Mouse (Mus musculus): ENCODE measurements around the gene AI854703.
"Not testable (repeated sequence)": the region's sequence is repeated elsewhere in the genome, so short reads cannot be mapped to it uniquely, and the experiment has no call there.

AI854703 gene

GRCm38 (mm10) chr6:48614756-48615155 lies 11.8 kb upstream of the AI854703 start:
- no peak for DNase-seq (ENCODE audit: low spot score)

- DNase-seq (ENCODE audit: low spot score), result no peak
Measured at GRCm38 (mm10) chr6:48620031-48620430, 6.5 kb upstream of the AI854703 start.

DNA sequence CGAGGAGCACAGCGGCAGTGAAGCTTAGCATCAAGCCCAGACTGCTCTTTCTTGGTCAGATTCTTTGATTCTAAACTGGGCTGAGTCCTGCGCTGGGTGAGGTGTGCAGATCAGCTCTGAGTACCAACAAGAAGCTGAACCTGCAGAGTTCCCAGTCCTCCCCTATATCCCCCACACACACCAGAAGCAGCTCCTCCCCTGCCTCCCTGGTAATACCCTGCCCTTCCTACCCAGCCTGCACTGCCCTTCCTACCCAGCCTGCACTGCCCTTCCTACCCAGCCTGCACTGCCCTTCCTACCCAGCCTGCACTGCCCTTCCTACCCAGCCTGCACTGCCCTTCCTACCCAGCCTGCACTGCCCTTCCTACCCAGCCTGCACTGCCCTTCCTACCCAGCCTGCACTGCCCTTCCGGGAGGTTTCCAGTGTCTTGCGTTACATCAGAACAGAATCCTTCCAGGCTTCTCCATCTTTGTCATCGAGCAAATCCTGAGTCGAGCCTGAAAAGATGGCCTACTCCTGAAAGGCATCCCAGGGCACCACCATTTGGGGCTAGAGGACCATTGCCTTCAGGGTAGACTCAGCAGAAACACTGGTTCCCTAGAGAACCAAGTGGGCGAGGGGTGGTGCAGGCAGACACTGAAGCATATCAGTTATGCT lies 4.2 kb upstream of the AI854703 start:
- DNase-seq (ENCODE audit: low spot score), result not testable (repeated sequence)

GRCm38 (mm10) chr6:48623460-48623859 lies 3.1 kb upstream of the AI854703 start:
- DNase-seq (ENCODE audit: low spot score), result no peak

- DNase-seq (ENCODE audit: low spot score), result peak; percentile 85
Measured at GRCm38 (mm10) chr6:48626984-48627383, 420 bp downstream of the AI854703 start.

GRCm38 (mm10) chr6:48627511-48627924 lies 954 bp downstream of the AI854703 start:
- DNase-seq (ENCODE audit: low spot score), result no peak

DNA sequence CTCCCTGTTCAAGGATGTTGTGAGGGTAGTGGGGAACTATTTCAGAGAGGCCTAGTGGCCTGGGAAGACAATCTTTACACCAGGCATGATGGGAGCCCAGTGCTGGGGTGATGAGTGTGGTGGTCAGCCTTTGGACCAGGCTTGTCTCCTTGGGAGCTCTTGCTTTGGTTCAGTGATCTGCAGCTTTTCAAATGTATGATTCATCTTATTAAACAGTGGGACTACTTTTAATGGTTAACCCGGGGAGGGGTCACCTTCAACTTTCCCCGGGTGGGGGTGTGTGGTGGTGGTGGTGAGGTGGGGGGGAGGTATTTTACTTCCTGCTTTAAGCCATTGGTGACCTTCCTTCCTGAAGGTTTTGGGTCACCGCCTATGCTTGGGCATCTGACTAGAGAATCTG lies 1.8 kb downstream of the AI854703 start:
- DNase-seq (ENCODE audit: low spot score), result no peak

- peak; percentile 44 for DNase-seq (ENCODE audit: low spot score)
Measured at GRCm38 (mm10) chr6:48628808-48629660, 2.5 kb downstream of the AI854703 start.

DNA sequence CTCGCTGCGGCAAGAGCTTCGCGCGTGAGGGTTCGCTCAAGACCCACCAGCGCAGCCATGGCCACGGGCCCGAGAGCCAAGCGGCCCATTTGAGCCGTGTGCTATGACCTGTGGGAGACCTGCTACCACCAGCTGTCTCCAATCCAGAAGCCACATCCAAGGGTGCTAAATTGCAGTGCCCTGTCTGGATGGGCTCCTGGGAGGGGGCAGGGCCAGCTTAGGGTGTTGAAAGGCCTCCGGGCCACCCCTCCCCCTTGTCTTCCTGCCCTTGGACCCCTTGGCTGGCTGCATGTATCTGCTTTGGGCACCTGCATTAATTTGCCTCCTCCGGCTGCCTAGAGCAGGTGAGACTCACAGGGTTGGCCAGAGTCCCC lies 3.1 kb downstream of the AI854703 start:
- no peak for DNase-seq (ENCODE audit: low spot score)

DNA sequence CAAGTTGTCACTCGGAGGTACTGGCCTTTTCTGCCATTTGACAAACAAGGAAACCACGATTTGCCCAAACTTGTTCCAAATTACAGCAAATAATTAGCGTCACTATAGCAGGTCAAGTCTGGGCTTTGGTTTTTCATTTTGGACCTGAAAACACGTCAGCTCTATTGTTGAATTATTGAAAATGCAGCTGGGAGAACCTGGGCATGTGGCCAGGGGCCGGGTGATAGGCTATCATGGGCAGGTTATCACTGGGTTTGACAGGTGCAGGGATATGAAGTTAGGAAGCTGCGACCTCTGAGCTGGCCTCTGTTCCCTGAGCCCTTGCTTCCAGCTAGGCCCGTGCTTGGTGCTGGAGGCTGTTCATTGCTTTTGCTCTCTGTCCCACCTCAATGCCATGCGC lies 4.3 kb downstream of the AI854703 start:
- no peak for DNase-seq (ENCODE audit: low spot score)

DNA sequence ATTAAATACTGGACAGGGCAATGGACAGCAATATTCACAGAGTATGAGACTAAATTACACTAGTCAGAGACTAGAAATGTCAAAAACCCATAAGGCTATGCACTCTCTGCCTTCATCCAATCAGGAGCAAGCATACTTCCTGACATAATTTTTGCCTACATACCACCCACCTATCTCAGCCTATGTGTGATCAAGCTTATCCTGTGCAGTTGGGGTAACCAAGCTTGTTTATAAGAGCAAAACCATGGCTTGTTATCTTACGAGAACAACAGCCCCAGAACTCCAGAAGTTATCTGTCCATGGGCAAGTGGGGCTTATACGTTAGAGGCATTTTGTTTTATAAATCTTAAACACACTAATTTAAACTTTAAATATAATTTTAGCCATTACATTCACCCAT lies 8.5 kb downstream of the AI854703 start:
- DNase-seq (ENCODE audit: low spot score), result no peak

GRCm38 (mm10) chr6:48636515-48636914 lies 10.0 kb downstream of the AI854703 start:
- DNase-seq (ENCODE audit: low spot score), result peak; percentile 56

DNA sequence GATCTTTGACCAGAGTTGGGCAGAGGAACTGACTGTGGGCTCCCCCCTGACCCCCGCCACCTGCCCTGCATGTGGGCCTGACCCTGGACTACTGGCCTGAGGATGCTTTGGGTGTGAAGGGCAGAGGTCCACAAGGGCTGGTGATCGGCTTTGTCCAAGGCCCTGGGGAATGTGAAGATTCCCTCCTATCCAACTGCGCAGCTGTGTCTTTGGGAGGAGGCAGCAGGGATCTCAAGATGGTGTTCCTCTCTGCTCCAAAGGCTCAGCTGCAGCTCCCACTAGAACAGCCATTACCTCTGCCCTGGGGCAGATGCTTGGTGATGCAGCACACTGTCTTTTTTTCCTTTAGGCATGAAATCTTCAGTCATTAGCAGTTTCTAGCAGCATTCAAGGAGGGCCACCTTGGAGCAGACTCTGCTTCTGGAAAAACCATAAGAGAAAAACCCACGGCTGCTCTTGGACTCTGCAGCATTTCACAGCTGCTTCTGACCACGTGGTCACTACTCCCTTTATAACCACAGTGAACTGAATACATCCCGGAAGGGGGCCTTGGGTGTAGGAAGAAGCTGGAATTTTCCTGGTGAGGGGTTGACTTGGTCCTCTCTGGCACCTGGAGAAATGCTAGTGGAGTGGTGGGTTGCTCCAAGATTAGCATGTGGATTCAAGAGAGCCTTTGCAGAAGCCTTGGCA lies 11.4 kb downstream of the AI854703 start:
- no peak for DNase-seq (ENCODE audit: low spot score)

GRCm38 (mm10) chr6:48638553-48638952 lies 12.0 kb downstream of the AI854703 start:
- DNase-seq (ENCODE audit: low spot score), result no peak

GRCm38 (mm10) chr6:48641391-48641790 lies 14.8 kb downstream of the AI854703 start:
- DNase-seq (ENCODE audit: low spot score), result no peak

GRCm38 (mm10) chr6:48642764-48643292 lies 16.3 kb downstream of the AI854703 start:
- DNase-seq (ENCODE audit: low spot score), result peak; percentile 90

DNA sequence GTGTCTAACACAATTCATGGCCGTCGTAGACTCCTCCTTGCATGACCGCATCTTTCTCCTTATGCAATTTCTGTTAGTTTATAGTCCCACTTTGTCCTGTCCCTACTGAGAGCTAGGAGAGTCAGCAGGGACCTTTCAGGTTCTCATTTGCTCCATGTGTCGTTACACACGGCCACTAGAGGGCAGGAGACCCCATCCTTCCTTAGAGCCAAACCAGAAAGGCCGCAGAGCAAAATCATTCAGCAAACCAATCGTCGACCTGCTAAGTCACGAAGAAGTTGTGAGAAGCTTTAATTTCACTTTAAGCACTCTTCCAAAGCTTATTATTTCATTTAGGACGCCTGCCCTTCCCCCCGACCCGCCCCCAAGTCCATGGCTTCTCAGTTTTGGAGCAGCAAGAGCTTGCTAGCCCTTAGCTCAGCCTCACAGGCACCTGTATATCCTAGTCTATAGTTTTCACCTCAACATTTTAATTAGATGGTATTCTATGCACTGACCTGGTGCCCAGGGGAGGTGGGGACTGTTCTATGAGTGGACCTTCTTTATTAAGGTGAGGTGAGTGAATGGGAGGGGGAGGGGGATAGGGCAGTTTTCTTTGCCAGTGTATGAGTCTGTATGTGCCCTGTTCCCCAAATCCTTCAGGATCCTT lies 19.2 kb downstream of the AI854703 start:
- DNase-seq (ENCODE audit: low spot score), result peak; percentile 82

- no peak for DNase-seq (ENCODE audit: low spot score)
Measured at GRCm38 (mm10) chr6:48646309-48646690, 19.7 kb downstream of the AI854703 start.

DNA sequence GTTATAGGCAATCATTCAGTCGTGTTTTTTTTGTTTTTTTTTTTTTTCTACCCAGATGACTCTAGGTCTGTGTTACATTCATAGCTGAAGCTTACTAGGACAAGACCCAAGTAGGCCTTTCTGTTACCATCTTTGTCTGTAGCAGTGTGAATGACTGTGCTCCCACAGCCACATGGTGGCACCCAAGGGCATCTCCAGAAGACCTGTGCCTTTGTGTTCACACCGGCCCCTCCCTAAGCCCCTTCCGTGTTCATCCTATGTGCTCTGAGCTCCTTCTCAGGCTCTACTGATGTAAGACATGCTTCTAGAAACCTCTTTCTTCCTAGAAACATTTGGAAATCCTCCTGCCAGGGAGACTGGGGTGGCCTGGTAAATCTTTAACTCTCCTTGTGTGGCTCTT lies 20.4 kb downstream of the AI854703 start, which contains the start of gene Gimap8:
Gene Gimap8, plus strand, starts transcription at position 240 of the 400 bp plus-strand sequence.
- DNase-seq (ENCODE audit: low spot score), result peak; percentile 41

DNA sequence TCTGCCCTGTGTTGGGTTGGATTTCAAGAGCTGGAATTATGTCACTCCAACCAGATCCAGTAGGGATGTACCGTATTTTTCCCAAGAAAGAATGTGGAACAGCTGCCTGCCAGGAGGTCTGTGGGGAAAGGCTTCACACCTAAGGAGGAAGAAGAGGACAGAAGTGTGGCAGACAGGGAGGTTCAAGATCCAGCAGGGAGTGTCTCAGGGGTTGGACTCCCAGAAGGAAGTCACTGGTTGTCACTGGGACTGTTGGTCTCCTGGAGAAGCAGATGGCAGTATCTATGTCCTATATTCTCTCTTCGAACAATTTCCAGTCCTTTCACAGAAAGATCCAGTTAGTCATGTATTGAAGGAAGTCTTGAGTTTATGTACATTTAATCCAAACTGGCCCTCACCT lies 21.0 kb downstream of the AI854703 start:
- DNase-seq (ENCODE audit: low spot score), result no peak

DNA sequence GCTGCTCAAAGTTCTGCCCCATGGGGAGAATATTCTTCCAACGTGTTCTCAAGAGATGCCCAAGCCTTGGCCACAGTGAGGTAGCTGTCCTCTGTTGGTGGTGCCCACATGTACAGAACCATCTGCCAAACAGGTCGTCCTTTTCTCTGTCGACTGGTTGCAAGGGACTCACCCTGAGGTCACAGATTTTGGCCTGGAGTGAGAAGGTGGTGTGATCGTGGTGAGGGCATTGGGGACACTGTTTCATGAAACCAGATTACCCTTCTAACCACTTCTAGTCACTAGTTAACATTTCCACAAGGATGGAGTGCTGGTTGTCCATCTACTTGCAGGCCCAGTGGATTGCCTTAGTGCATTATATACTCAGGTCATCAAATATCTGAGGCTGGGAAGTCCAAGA lies 22.2 kb downstream of the AI854703 start:
- no peak for DNase-seq (ENCODE audit: low spot score)

- DNase-seq (ENCODE audit: low spot score), result no peak
Measured at GRCm38 (mm10) chr6:48650041-48650440, 23.5 kb downstream of the AI854703 start.

All from embryo, embryonic 10 days (tissue).